ENCODE assay signal across 12 mouse cellular contexts in genomic region chr10:99558656-99559055, GRCm38 (mm10).
"Had no signal": no experiment of that assay in that cellular context is flagged by ENCODE, and none has a peak within 500 bp of the region (broad histone marks: within the 10 kb centered on the region; RNA-seq: fewer than 3 reads in every experiment).

No protein-coding gene starts in this region.

- DNase-seq: gastrocnemius, postnatal 14 days; gastrocnemius, postnatal 36 days; heart, adult 18-20 months; heart, postnatal 10 days; heart, postnatal 36 days; kidney, adult 11 months; kidney, adult 2 months; kidney, adult 9 months; kidney, postnatal 14 days; kidney, postnatal 36 days; liver; liver, embryonic 13.5 days had no signal
